Mouse (Mus musculus) cerebellum, adult 2 months (tissue): Measurements from ENCODE around the gene Nags.

Experiments
- CTCF ChIP-seq: fragments of 200-500 bp; IDR thresholded peaks from 2 replicates; pipeline ENCODE4 v1.5.1; 2011; ENCODE audit warnings: low read depth, mild to moderate bottlenecking, control low read depth, low read length, moderate library complexity, borderline replicate concordance; ENCODE audit not compliant: insufficient read depth
- POLR2A ChIP-seq: fragments of 200-500 bp; IDR thresholded peaks from 2 replicates; pipeline ENCODE4 v1.6.1; 2011; ENCODE audit warnings: low read length, control low read depth, borderline replicate concordance; ENCODE audit not compliant: insufficient read depth

DNA sequence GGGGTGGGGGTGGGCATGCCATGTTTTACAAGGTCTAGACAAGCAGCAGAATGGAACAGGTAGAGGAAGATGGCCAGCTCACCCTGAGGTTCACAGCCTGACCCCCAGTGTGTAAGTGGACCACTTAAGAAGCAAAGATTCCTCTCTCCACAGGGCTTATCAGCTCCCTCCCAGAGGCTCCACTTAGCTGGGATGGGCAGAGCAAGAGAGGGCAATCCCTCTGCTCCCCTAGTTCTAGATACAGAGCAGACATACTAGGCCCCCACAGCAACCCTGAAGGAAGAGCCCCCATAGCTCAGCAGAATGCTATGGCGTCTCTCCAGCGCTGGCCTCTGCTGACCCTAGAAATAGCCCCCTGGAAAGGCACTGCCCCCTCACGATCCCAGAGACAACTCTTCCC lies 49.6 kb upstream of the Nags start:
- no peak for TF ChIP-seq CTCF
- no peak for TF ChIP-seq POLR2A
